Mouse (Mus musculus) hindlimb bud, embryonic 11.5 days (tissue): ENCODE measurements around the gene Alg14.
A peak's percentile ranks its signal among the peaks of the same experiment; 100 is the strongest.

ENCODE experiments used
- DNase-seq: peaks from one replicate; pipeline ENCODE4 v3.0.0-alpha.2; 2012; ENCODE audit warnings: low read depth, low spot score; ENCODE audit errors: extremely low spot score

The Alg14 gene

DNA sequence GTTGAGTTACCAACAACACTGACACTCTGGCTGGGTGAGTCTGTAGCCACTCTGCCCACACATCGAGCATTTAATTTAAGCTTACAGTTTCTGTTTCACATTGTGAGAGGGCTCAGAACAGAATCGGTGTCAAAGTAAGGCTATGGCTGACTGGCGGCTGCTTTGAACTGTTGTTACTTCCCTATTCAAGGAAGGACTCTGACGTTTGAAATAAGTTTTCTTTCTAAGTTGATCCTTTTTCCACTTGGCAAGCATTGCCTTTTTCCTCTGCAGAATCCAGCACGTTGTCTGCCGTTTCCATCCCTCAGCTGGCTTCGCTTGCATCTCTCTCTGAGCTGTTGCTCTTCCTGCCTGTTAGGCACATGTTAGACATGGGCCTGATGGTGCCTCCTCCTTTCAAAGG, 38.7 kb downstream of the Alg14 start:
- no peak for DNase-seq

DNA sequence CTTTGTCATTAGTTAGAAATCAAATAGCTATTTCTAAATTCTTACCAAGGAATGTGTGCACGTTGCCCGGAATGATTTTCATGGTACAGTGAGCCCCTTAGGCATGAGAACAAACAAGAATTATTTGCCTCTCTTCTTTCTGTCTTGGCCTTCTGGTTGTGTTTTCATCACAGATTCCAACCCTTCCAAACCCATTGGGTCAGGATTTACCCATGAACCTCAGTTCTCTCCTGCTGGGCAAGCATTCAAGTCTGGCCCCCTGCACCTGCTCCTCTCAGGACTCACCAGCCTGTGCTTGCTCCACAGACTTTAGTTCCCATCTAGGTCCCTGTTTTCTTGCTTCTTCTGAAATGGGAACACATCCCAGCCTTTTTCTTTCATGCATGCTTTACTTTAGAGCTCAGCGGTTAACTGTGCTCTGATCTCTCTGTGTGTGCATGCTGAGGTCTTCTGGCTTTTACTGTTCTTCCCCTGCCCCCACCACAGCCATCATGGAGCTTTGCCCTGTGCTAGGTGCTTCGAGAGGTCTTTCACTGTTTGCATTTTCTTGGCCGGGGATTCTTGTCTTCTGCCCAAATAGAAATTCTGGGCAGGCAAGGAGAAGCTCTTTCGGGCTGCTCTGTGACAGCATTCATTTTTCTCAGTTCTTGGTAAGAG, 44.8 kb downstream of the Alg14 start:
- no peak for DNase-seq

DNA sequence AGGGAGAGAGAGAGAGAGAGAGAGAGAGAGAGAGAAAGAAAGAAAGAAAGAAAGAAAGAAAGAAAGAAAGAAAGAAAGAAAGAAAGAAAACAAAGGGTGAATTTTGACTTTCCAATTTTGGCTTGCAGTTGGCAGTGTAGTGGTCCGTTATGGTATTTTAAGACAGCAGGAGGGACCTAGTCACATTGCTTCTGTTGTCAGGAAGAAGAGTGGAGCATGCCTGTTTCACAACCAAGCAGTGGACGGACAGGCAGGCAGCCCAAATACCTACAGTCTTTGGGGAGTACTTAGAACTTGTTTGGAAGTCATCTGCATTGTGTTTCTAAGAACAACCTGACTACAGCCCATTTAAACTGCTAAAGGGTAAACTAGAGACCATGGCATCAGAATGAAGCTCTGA, 47.1 kb downstream of the Alg14 start:
- no peak for DNase-seq

DNA sequence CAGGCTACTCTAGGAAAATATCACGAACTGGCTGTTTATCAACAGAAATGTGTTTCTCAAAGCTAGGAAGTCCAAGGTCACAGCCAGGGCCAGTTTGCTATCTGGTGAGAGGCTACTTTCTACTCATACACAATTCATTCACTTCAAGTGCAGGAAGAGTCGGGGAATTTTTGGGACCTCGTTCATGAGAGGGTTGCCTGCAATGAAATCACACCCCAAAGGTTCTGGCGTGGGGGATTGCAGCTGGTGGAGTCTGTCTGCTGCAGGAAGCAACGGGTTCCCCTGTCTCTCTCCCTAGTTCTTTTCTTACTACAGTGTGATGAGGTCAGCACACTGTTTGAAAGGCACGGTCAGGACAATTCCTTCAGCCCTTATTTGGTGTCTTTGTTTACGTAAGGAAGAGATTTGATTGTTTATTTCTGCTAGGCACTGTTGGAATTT, 48.8 kb downstream of the Alg14 start:
- no peak for DNase-seq

DNA sequence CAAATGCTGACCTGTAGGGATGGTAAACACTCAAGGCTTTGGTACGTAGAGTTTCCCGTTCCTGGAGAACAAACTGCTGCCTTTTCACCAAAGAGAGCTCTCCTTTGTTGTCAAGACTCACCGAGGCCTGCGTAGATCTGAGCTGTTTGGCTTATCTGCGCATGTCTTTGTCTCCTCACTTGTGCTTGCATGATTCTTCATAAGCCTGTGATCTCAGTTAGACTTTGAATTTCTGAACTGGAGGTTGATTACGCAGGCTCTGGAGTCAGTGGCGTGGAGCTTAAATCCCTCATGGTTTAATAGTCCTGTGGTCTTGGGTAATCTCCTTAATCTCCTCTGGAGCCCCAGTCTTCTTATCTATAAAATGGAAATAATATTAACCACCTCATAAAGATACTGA, 51.7 kb downstream of the Alg14 start:
- no peak for DNase-seq

DNA sequence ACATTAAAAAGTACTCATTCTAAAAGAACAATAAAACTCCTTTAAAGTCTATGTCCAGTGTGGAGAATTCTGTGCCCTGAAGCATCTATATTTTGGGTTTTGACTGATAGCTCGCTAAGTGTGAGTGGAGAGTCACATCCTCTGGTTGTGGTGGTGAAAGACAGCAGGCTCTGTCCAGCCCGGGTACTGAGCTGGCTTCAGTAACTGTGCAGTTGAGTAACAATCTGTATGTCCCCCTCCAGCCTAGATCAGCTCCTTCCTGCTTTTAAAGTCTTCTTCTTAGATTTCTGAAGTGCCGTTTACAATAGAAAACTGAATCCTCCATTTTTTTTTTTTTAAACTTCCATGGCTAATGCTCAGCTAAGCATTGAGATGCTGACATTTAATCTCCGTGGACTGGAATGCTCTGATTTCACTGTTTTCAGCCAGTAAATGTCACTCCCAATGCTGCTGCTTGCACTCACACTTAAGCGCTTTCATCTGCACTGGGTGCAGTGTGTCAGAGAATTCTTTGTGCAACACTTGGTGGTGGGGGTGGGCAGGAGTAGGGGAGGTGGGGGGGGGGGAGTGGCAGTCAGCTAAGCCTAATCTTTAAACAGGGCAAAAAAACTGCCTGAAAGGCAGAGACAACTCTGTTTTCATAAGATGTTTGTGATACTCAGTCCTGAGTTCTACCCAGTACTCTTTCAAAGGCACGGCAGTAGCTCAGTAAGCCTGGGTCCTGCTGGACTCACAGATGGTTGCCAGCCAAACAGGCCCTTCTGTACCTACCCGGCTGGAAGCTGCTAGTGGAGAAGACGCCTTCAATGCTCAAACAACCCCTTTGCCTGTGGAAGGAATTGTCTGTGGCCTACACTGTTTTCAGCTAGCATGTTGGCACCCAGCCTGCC, 52.7 kb downstream of the Alg14 start:
- peak; percentile 30 for DNase-seq

DNA sequence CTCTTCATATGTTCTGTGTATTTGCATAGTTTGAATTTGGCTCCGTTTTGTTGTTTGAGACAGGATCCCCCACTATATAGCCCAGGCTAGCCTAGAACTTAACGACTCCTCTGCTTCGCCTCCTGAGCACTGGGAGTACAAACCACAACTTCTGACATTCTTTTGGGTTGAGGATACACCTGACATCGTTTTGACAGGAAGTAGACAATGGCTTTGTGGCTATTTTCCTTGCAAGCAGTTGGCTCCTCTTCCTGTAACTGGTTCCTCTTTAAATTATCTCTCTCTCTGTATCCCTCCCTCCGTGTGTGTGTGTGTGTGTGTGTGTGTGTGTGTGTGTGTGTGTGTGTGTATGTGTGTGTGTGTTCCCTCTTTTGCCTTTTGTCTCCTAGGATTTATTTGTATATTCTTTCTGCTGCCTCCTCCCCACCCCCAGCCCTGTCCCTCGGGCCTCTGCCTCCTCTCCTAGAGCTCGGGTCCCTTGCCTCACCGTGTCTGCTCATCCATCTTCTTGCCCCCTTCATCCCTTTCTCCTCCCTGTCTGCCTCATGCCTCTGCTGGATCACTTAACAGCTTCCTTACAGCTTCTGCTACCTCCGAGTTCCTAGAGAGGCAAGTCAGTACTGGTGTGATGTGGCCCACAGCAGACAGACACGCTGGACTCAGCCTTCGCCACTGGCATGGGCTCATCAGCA, 53.5 kb downstream of the Alg14 start:
- no peak for DNase-seq

DNA sequence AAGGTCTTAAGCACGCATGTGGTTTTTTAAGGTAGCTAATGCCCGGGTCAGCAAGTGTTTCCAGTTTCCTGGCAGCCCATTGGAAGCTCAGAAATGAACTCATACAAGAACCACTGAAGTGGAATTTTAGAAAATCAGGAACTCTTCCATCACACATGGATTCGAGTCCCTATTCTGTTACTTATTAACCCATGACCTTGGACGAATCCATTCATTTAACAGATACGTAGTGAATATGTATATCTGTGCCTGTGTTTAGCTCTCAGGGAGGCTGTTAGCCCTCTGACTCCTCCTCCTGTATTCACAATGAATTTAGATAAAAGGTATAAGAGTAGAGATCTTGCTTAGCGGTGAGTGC, 54.0 kb downstream of the Alg14 start:
- no peak for DNase-seq

DNA sequence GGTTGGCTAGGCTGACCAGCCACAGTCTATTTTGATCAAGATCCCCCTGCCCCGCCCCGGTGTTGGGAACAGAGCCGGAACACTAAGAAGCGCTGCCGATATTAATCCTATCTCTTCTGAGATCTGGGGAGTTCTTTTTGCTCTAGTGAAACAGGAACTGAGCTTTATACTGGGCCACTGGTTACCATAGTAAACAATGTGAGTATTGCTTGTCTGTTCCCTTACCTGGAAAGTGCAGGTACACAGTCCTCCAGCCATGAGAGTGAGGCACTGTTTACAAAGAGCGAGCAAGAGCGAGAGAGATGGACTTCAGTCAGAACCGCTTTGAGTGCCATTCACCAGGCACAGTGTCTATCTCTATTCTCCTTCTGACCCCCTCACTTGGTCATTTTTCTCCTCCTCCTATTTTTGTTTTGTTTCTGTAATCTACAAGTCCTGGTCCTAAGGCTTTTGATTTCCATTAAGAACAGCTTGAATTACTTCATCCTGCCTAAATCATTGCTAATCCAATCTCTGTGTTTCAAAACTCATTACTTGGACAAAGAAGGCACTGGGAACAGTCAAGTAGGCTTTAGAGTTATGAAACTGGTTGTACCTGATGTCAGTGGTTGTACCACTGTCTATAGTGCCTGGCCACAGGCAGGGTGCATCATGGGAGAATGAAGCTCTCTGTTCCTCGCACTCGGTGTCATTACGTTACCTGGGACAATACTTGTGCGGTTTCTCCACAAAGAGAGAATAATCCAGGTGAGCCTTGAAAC, 55.1 kb downstream of the Alg14 start:
- no peak for DNase-seq

DNA sequence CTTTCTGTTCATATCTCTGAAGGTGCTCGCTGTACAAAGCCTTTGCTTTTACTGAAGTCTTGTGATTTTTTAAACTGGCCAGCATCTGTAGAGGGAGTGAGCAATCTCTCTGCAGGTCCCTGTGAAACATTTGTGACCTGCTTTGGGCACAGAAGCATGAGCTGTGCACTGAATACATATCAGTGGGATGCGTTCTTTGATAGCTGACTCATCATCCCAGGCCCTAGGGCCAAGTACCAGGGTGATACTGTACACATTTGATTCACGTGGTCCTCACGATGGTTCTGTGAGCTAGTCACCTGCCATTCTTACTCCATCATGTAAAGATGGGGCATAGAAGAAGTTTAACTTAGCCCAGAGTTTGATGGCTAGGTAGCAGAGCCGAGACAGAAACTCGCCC, 57.2 kb downstream of the Alg14 start:
- DNase-seq: no peak

DNA sequence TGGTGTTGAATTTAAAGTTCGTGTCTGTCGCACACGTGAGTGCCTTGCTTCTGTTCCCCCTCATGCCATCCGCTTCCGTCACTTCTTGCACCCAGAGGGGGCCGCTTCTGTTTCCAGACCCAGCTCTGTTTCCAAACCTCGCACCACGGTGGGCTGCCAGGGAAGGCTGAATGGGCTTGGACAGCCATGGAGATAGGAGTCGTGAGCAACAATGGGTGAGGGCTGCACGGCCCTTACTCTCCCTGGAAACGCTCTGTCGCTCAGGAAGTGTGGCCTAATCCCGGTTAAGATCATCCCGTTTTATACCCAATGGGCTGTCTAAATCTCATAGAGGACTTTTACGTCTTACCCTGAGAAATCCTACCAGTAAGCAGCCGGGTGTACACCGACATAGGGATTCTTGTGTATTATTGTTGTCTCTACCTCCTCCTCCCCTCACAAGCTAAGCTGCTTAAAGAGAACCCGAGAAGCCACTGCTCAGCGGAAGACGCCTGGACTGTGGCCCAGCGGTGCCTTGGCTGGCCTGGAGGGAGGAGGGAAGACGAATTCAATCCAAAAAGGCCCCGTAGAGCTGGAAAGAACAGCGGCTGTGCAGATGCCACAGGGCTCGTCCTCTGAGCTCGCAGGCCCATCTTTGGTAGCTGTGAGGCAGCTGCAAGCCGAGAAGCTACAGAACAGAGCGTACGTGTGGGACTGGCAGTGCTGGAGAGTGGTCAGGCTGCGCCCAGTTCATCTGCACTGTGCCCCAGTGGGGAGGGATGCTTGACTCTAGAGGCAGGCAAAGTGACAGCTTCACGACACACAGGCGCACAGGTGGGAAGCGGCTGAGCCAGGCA, 58.0 kb downstream of the Alg14 start:
- no peak for DNase-seq

DNA sequence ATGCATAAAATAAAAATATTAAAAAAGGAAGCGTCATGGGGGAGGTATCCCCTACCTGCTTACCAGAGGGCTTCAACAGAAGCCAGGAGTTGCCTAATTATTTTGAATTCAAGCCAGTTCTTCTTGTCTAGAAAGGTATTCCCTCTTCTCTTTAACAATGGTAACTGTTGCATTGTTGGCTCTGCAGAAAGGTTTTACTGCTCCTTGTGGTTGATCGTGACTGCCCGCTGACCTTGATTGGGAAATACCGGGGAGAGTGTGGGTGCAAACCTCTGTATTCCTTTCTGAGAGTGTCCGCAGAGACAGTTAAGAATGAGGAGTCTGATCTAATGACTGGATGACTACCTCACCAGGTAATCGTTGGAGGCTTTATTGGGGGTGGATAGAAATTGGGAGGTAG, 59.7 kb downstream of the Alg14 start:
- DNase-seq: no peak

DNA sequence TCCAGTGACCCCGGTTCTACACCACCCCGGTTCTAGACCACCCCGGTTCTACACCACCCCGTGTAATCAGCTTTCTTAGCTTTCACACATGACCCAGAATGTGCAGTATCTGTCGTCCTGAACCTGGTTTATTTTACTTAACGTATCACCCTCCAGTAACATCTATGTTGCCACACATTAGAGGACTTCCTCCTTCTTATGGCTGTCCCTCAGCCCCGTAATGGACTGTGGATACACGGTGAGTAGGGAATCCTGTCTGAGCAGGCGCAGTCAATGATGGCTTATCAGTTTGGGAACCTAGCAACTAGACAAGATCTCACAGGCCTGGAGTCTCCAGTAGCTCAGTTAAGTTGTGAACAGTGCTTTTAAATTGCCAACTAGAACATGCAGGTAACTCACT, 62.7 kb downstream of the Alg14 start:
- no peak for DNase-seq

DNA sequence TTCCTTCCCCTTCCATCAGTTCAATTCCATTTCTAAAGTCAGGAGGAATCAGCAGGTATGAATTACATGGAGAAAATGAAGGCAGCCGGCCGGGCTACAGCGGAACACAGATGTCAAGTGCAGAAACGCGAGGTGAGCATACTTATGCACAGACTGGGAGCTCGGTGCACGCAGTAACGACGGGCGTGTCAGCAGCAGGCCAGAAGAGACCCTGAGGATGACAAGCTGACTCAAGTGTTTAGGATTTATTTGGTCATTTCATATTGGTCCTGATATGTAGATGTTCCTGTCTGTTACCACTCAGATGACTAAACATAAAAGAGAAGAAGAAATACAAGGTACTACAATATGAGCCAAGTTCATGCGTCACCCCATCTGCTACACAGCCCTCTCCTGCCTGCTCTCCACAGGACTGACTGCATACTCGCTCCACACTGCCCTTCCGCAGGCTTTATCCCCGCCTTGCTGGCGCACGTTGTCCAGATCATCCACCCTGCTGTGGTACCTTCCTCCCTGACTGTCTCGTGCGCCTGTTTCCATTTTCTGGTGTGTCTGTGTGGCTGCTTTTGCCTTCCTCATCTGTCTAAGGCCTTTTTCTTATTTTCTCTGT, 63.4 kb downstream of the Alg14 start:
- no peak for DNase-seq

DNA sequence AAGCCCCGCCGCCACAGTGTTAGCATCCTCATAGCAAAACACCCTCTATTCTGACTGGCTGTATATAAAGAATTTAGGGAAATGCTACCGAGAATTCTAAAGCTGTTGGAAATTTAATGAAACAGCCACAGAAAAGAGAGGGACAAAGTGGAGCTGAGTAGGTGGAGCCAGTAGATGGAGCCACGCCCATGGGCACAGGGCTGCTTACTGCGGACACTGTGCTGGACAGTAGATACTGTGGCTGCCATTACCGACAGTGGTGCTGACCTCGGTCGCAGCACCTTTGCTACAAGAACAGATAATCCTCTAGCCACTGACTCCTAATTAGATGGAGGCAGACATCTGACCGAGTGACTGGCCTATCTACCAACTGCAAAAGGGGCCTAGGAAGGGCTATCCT, 64.0 kb downstream of the Alg14 start:
- no peak for DNase-seq

DNA sequence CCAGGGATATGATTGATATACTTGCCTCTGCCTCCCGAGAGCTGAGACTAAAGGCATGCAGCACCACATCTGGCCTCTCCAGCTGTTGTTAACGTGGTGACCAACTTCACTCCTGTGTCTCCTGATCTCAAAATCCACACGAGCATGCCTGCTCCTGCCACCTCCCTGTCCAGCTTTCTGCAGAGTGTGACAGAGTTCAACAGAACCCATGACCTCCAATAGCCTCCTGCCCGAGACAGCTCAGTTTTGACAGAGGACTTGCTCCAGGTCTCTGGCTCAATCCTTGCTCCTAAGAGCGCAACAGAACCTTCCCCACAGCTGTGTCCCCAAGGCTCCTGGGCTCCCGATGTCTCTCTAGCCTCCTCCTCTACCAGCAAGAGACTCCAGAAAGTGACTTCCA, 64.5 kb downstream of the Alg14 start:
- DNase-seq: no peak

DNA sequence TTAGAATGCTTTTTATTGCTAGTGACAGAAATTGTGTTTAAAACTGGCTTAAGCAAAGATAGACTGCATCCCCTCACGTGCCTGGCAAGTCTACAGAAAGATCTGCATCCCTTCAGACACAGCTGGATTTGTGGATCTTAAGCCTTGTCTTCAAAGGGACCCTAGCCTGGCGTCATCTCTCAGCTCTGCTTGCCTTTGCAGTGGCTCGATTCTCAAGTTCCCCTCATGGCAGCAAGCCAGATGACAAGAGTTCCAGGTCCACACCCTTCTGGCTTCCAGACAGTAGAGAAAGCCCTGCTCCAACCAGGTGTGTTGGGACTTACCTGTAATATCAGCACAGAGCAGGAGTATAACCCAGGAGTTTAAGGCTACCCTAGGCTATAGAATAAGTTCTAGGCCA, 65.5 kb downstream of the Alg14 start:
- DNase-seq: no peak

DNA sequence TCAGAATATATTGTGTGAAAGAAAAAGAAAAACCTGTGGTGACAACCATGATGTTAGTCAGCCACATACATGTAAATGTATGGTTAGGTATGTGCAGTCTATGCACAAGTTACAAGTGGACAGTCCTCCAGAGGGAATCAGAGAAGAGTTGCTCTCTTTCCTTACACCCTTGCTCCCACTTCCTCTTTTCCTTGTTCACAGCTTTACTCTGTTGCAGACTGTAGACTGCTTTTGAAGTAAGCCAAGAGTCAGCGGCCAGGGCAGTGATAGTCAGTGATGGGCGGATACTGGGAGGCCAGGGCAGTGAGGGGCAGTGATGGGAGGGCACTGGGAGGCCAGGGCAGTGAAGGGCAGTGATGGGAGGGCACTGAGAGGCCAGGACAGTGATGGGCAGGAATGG, 66.7 kb downstream of the Alg14 start:
- DNase-seq: no peak

DNA sequence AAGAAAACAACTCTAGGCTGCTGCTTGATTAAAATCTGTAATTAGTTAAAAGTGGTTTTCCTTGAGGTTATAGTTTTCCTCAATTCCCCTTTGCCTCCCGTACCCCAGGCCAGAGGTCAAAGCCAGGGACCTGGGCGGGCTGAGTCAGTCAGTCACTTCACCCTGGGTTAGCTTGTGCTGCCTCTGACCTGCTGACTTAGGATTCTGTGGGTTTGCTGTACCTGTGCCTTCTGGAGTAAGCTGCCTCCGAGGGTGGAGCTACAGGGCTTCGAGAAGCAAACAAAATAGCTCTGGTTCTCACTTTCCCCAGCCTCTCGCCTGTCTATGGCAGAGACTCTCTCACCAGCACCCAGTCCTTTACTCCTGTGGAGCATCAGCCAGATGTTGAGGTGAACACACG, 67.3 kb downstream of the Alg14 start:
- no peak for DNase-seq

DNA sequence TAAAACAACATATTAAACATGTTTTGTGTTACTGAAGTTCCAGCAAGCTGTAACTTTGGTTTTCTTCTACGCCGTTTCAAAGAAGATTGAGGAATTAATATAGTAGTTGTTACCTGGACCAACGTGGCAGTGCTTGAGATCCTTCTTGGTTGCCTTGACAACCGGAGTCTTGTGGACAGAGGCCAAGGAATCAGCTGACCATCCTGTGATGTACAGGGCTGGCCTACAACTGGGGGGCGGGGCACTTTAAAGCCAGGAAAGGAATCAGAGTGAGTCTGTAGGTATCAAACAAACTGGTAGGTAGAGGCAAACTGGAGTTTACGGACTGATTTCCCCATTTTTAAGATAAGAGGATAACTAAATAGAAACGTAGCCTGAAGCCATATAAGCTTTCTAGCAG, 67.7 kb downstream of the Alg14 start:
- DNase-seq: no peak
